Mouse (Mus musculus): ENCODE results near the gene Gm16181. TPM values are rescaled to one million over a fixed set of nuclear protein-coding genes. Genes with fewer than 3 reads are reported as not detected.
A peak's percentile ranks its signal among the peaks of the same experiment; 100 is the strongest.

Gm16181 gene
- polyA plus RNA-seq, 1 experiment from 2014 or later = not detected

GRCm38 (mm10) chr17:35240384-35241304, 20.0 kb downstream of the Gm16181 start:
- ATAC-seq (ENCODE audit: low FRiP score, low TSS enrichment) = no peak
- Histone ChIP-seq H3K4me2 (ENCODE audit: low read length) (peak overlapping the region; percentile 95), H3K9me3 (ENCODE audit: control insufficient read depth, low read length) (no peaks in the 10 kb centered on the region), H3K4me3 (replicated peaks; ENCODE audit: low read depth, low read length) (peak overlapping the region; percentile 71), H3K27me3 (ENCODE audit: control insufficient read depth, insufficient read depth, low read length) (no peaks in the 10 kb centered on the region), H3K4me1 (ENCODE audit: control insufficient read depth, insufficient read depth, low read length) (peaks cover 37% of the 10 kb centered on the region), H3K9ac (replicated peaks; ENCODE audit: low read length) (peak overlapping the region; percentile 7), H3K27ac (replicated peaks; ENCODE audit: low read depth, low read length) (peak overlapping the region; percentile 97), H3K36me3 (ENCODE audit: control insufficient read depth, insufficient read depth, low read length) (peaks cover 28% of the 10 kb centered on the region)
- 28% methylated on average over 12 of the region's 12 CpGs for WGBS
- DNase-seq = no peak

- Histone ChIP-seq H3K27ac (replicated peaks; ENCODE audit: low read depth, low read length) (peak within 1 kb of the TSS; percentile 97), H3K9me3 (ENCODE audit: control insufficient read depth, low read length) (no peaks in the 10 kb centered on the region), H3K27me3 (ENCODE audit: control insufficient read depth, insufficient read depth, low read length) (no peaks in the 10 kb centered on the region), H3K36me3 (ENCODE audit: control insufficient read depth, insufficient read depth, low read length) (peaks cover 36% of the 10 kb centered on the region), H3K4me1 (ENCODE audit: control insufficient read depth, insufficient read depth, low read length) (peaks cover 40% of the 10 kb centered on the region), H3K4me3 (replicated peaks; ENCODE audit: low read depth, low read length) (peak within 1 kb of the TSS; percentile 71), H3K9ac (replicated peaks; ENCODE audit: low read length) (peak within 1 kb of the TSS; percentile 98), H3K4me2 (ENCODE audit: low read length) (peak within 1 kb of the TSS; percentile 95)
- ATAC-seq (ENCODE audit: low FRiP score, low TSS enrichment) (peak; percentile 91), DNase-seq (peak; percentile 98)
- under 1% methylated on average over 69 of the region's 69 CpGs for WGBS
Measured at GRCm38 (mm10) chr17:35241305-35242014, 20.8 kb downstream of the Gm16181 start, which contains the start of gene Ddx39b. Gene Ddx39b (plus strand): TSS chr17:35241746.

DNA sequence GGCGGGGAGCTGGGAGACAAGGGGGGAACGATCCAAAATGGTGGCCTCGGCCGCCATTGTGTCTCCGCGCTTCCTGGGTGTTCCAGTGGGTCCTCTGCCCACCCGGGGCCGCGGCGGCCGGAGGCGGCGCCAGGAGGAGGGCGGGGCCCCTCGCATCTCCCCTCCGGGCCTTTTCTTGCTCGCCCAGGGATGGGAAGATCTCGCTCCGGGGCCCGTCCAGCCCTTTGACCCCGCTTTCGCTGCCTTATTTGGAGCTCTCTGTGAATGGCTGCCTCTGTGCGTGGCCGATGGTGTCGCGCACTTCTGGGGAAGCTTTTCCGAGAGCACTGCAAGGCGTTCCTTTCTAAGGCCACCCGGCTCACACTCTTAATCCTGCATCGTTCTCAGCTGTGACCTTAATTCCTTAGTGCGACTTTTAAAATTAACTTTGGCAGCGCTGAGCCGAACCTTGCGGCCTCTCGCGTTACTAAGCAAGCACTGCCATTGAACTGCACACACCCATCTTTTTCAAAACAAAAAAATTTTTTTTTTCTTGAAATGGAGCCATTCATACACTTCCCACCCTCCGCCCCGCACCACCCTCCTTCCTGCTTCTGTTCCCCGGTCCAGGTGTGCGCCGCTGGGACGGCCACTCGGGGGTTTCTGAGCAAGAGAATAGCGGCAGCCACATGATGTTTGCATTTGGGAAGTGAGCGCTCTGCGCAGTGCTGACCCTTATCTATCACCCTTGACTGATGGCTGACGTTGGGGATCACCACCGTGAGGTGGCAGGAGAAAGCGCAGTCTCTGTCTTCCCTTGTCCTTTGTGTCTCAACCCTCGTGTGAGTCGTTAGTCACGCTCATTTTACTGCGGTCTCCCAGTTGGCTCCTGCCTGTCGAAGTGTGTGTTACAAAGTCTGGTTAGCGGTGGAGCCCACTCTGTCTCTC, 21.6 kb downstream of the Gm16181 start:
- H3K27ac ChIP-seq (replicated peaks; ENCODE audit: low read depth, low read length) = peak overlapping the region; percentile 97
- WGBS = under 1% methylated on average over 55 of the region's 55 CpGs
- peak; percentile 78 for DNase-seq
- ATAC-seq (ENCODE audit: low FRiP score, low TSS enrichment) = peak; percentile 47
- H3K36me3 ChIP-seq (ENCODE audit: control insufficient read depth, insufficient read depth, low read length) = peaks cover 44% of the 10 kb centered on the region
- peak overlapping the region; percentile 71 for H3K4me3 ChIP-seq (replicated peaks; ENCODE audit: low read depth, low read length)
- no peaks in the 10 kb centered on the region for H3K27me3 ChIP-seq (ENCODE audit: control insufficient read depth, insufficient read depth, low read length)
- H3K9ac ChIP-seq (replicated peaks; ENCODE audit: low read length) = peak overlapping the region; percentile 98
- H3K4me1 ChIP-seq (ENCODE audit: control insufficient read depth, insufficient read depth, low read length) = peaks cover 35% of the 10 kb centered on the region
- H3K4me2 ChIP-seq (ENCODE audit: low read length) = peak overlapping the region; percentile 95
- H3K9me3 ChIP-seq (ENCODE audit: control insufficient read depth, low read length) = no peaks in the 10 kb centered on the region

GRCm38 (mm10) chr17:35243086-35243485, 22.5 kb downstream of the Gm16181 start:
- peaks cover 35% of the 10 kb centered on the region for H3K4me1 ChIP-seq (ENCODE audit: control insufficient read depth, insufficient read depth, low read length)

GRCm38 (mm10) chr17:35244999-35245398, 24.4 kb downstream of the Gm16181 start:
- Histone ChIP-seq H3K27ac (replicated peaks; ENCODE audit: low read depth, low read length) (no peak overlapping the region), H3K9ac (replicated peaks; ENCODE audit: low read length) (0 out of 2 replicates have a peak overlapping the region, but pooled peaks have one; percentile 17), H3K27me3 (ENCODE audit: control insufficient read depth, insufficient read depth, low read length) (no peaks in the 10 kb centered on the region), H3K9me3 (ENCODE audit: control insufficient read depth, low read length) (no peaks in the 10 kb centered on the region), H3K4me3 (replicated peaks; ENCODE audit: low read depth, low read length) (peak overlapping the region; percentile 16), H3K4me2 (ENCODE audit: low read length) (peak overlapping the region; percentile 95), H3K36me3 (ENCODE audit: control insufficient read depth, insufficient read depth, low read length) (peaks cover 72% of the 10 kb centered on the region), H3K4me1 (ENCODE audit: control insufficient read depth, insufficient read depth, low read length) (peaks cover 35% of the 10 kb centered on the region)
- WGBS = 72% methylated on average over 2 of the region's 2 CpGs
- ATAC-seq (ENCODE audit: low FRiP score, low TSS enrichment) = no peak
- no peak for DNase-seq

More at GRCm38 (mm10) chr17:35243086-35243485, 22.5 kb downstream of the Gm16181 start:
- no peaks in the 10 kb centered on the region for H3K27me3 ChIP-seq (ENCODE audit: control insufficient read depth, insufficient read depth, low read length)
- H3K36me3 ChIP-seq (ENCODE audit: control insufficient read depth, insufficient read depth, low read length) = peaks cover 52% of the 10 kb centered on the region
- DNase-seq = peak; percentile 70
- peak overlapping the region; percentile 71 for H3K4me3 ChIP-seq (replicated peaks; ENCODE audit: low read depth, low read length)
- peak overlapping the region; percentile 97 for H3K27ac ChIP-seq (replicated peaks; ENCODE audit: low read depth, low read length)
- no peak for ATAC-seq (ENCODE audit: low FRiP score, low TSS enrichment)
- H3K9me3 ChIP-seq (ENCODE audit: control insufficient read depth, low read length) = no peaks in the 10 kb centered on the region
- H3K4me2 ChIP-seq (ENCODE audit: low read length) = peak overlapping the region; percentile 95
- H3K9ac ChIP-seq (replicated peaks; ENCODE audit: low read length) = peak overlapping the region; percentile 98
- 1% methylated on average over 16 of the region's 16 CpGs for WGBS

DNA sequence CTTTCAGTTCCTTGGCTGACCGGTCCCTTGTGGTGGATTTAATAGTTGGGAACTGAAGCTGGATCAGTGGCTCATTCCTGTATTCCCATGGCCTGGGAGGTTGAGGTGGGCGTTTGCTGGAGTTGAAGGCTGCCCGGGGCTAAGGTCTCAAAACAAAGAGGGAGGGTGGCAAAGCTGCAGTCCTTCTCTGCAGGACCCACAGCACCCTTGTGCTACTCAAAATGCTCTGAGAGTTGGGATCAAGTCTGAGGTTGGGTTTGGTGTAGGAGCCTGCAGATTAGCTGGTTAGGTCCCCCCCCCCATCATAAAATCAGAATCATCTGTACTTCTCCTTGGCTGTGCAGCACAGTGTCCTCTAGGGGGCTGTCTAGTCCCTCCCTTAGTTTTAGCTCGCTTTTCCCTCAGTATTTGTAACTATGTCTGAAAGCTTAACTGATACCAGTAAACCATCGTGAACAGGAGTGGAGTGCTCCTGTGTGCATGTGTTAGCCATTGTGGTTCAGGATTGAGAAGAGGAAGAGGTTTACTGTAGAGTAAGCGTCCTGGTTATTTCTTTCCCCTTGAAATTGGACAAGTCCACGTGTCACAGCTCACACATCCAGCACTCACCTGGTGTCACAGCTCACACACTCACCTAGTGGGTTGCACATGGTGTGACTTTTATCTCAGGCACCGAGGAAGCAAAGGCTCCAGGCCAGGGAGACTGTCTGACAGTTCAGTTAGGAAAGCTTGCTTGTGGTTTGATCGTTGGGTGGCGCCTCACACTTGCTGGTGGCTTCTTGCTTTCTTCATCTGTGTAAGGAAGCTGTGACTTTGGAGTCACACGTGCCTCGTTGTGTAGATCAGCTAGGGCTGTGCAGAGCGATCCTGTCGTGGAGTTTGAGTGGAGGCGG, 25.3 kb downstream of the Gm16181 start:
- no peak overlapping the region for H3K27ac ChIP-seq (replicated peaks; ENCODE audit: low read depth, low read length)
- H3K4me3 ChIP-seq (replicated peaks; ENCODE audit: low read depth, low read length) = peak overlapping the region; percentile 16; the same call in 1 of the 2 replicates
- no peaks in the 10 kb centered on the region for H3K9me3 ChIP-seq (ENCODE audit: control insufficient read depth, low read length)
- 80% methylated on average over 15 of the region's 15 CpGs for WGBS
- no peak for ATAC-seq (ENCODE audit: low FRiP score, low TSS enrichment)
- peak overlapping the region; percentile 95 for H3K4me2 ChIP-seq (ENCODE audit: low read length)
- DNase-seq = peak; percentile 61
- no peak overlapping the region for H3K9ac ChIP-seq (replicated peaks; ENCODE audit: low read length)
- H3K27me3 ChIP-seq (ENCODE audit: control insufficient read depth, insufficient read depth, low read length) = no peaks in the 10 kb centered on the region
- peaks cover 27% of the 10 kb centered on the region for H3K4me1 ChIP-seq (ENCODE audit: control insufficient read depth, insufficient read depth, low read length)
- H3K36me3 ChIP-seq (ENCODE audit: control insufficient read depth, insufficient read depth, low read length) = peaks cover 81% of the 10 kb centered on the region

DNA sequence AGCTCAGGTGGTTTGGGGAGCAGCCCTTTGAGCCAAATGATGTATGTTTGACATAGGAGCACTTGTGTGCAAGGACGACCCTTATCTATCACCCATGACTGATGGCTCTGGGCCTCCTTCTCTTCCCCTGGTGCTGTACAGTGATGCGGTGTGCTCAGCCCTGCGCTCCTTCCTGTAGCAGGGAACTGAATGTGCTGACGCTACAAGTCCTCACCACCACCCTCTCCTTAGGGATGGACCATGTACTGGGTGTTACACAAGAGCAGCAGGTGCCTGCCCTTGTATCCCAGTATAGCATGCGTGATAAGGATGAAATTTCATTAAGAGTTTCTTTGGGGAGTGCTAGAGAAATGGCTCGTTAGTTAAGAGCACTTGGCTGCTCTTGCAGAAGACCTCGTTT, 26.5 kb downstream of the Gm16181 start:
- Histone ChIP-seq H3K9me3 (ENCODE audit: control insufficient read depth, low read length) (no peaks in the 10 kb centered on the region), H3K27ac (replicated peaks; ENCODE audit: low read depth, low read length) (no peak overlapping the region), H3K4me2 (ENCODE audit: low read length) (no peak overlapping the region), H3K9ac (replicated peaks; ENCODE audit: low read length) (no peak overlapping the region), H3K27me3 (ENCODE audit: control insufficient read depth, insufficient read depth, low read length) (no peaks in the 10 kb centered on the region), H3K4me1 (ENCODE audit: control insufficient read depth, insufficient read depth, low read length) (peaks cover 27% of the 10 kb centered on the region), H3K4me3 (replicated peaks; ENCODE audit: low read depth, low read length) (no peak overlapping the region), H3K36me3 (ENCODE audit: control insufficient read depth, insufficient read depth, low read length) (peaks cover 93% of the 10 kb centered on the region)
- 93% methylated on average over 7 of the region's 7 CpGs for WGBS
- DNase-seq (no peak), ATAC-seq (ENCODE audit: low FRiP score, low TSS enrichment) (no peak)

All from midbrain, embryonic 14.5 days (tissue).